Mouse (Mus musculus) G1E (cell line): ENCODE measurements around the gene Mroh2a. TPM values are rescaled to one million over a fixed set of nuclear protein-coding genes. Genes with fewer than 3 reads are reported as not detected.

Source experiments
- ATAC-seq: 2 replicates; pipeline ENCODE4 v1.8.0; 2016; ENCODE audit warnings: mild to moderate bottlenecking; ENCODE audit not compliant: insufficient number of reproducible peaks, poor library complexity, low FRiP score, severe bottlenecking; ENCODE audit errors: extremely low read depth
- DNase-seq: peaks from one replicate; pipeline ENCODE4 v3.0.0; 2012; ENCODE audit warnings: low spot score
- H3K27me3 ChIP-seq: 2 replicates; pipeline ENCODE4 v1.6.1; 2012; ENCODE audit warnings: mild to moderate bottlenecking, low read length, inconsistent platforms; ENCODE audit not compliant: insufficient read depth
- H3K36me3 ChIP-seq: replicated peaks from 2 replicates; pipeline ENCODE3; 2012; ENCODE audit warnings: mild to moderate bottlenecking, inconsistent platforms
- H3K4me1 ChIP-seq: 2 replicates; pipeline ENCODE4 v1.6.1; 2012; ENCODE audit warnings: low read depth, low read length, inconsistent platforms, mixed read lengths; ENCODE audit not compliant: insufficient read depth
- H3K4me3 ChIP-seq: 2 replicates; pipeline ENCODE4 v1.5.1; 2012; ENCODE audit warnings: low read depth, mild to moderate bottlenecking, inconsistent platforms, low read length, moderate library complexity, mixed read lengths
- H3K9me3 ChIP-seq: replicated peaks from 2 replicates; pipeline ENCODE4 v1.6.1; 2012; ENCODE audit warnings: inconsistent platforms
- CTCF ChIP-seq: IDR thresholded peaks from 2 replicates; pipeline ENCODE4 v1.5.1; 2012; ENCODE audit warnings: low read depth, low read length, inconsistent platforms, mixed read lengths
- GATA1 ChIP-seq: IDR thresholded peaks from 2 replicates; pipeline ENCODE4 v1.6.1; 2012; ENCODE audit warnings: borderline replicate concordance, low read length, inconsistent platforms, mixed read lengths
- GATA2 ChIP-seq: IDR thresholded peaks from 2 replicates; pipeline ENCODE4 v1.6.1; 2012; ENCODE audit warnings: low read depth, low read length, inconsistent platforms, borderline replicate concordance
- POLR2AphosphoS5 ChIP-seq: IDR thresholded peaks from 2 replicates; pipeline ENCODE4 v1.6.1; 2012; ENCODE audit warnings: low read depth, low read length, inconsistent platforms; ENCODE audit not compliant: insufficient replicate concordance
- TAL1 ChIP-seq: conservative IDR thresholded peaks from 2 replicates; pipeline ENCODE4 v1.6.1; 2012; ENCODE audit warnings: low read depth, low read length, inconsistent platforms, mixed read lengths
- polyA plus RNA-seq: library from polyadenylated mRNA; stranded (reverse); fragments of >175 nt; gene quantifications from 2 replicates; pipeline ENCODE4 v1.2.3, GENCODE M21; 2012
- total RNA-seq, 2 experiments: library from RNA; stranded (forward) in 1 of 2; stranded (reverse) in 1 of 2; fragments of 200-1000 nt in 1 of 2; fragments of >200 nt in 1 of 2; fragmentation: Nextera tagmentation in 1 of 2; gene quantifications; 2 replicates each; pipeline ENCODE4 v1.2.3; 2014 to 2017

The Mroh2a gene
- total and polyA plus RNA-seq, 3 experiments = 0.49 TPM; not detected in 2

GRCm38 (mm10) chr1:88302057-88302740, 75.4 kb downstream of the Mroh2a start:
- H3K9me3 ChIP-seq = no peaks in the 10 kb centered on the region
- TF ChIP-seq GATA2 = no peak
- TF ChIP-seq CTCF = no peak
- TF ChIP-seq GATA1 = no peak
- no peak for TF ChIP-seq POLR2AphosphoS5
- no peak for TF ChIP-seq TAL1
- no peak overlapping the region for H3K4me3 ChIP-seq
- no peak for DNase-seq
- peaks cover 3% of the 10 kb centered on the region; the same call in 1 of the 2 replicates for H3K27me3 ChIP-seq
- H3K4me1 ChIP-seq = no peaks in the 10 kb centered on the region
- no peak for ATAC-seq
- H3K36me3 ChIP-seq = no peaks in the 10 kb centered on the region

GRCm38 (mm10) chr1:88303762-88304161, 77.0 kb downstream of the Mroh2a start:
- ATAC-seq = no peak
- no peak for TF ChIP-seq POLR2AphosphoS5
- TF ChIP-seq GATA2 = no peak
- TF ChIP-seq CTCF = no peak
- TF ChIP-seq TAL1 = no peak
- no peak for TF ChIP-seq GATA1
- peaks cover 3% of the 10 kb centered on the region; the same call in 1 of the 2 replicates for H3K27me3 ChIP-seq
- DNase-seq = no peak
- H3K4me3 ChIP-seq = no peak overlapping the region
- H3K36me3 ChIP-seq = no peaks in the 10 kb centered on the region
- no peaks in the 10 kb centered on the region for H3K4me1 ChIP-seq
- no peaks in the 10 kb centered on the region for H3K9me3 ChIP-seq

GRCm38 (mm10) chr1:88304261-88304985, 77.6 kb downstream of the Mroh2a start:
- Histone ChIP-seq H3K4me3 (no peak overlapping the region), H3K27me3 (peaks cover 3% of the 10 kb centered on the region; the same call in 1 of the 2 replicates), H3K9me3 (no peaks in the 10 kb centered on the region), H3K4me1 (no peaks in the 10 kb centered on the region), H3K36me3 (no peaks in the 10 kb centered on the region)
- no peak for DNase-seq
- TF ChIP-seq TAL1 = no peak
- TF ChIP-seq POLR2AphosphoS5 = no peak
- TF ChIP-seq CTCF = no peak
- no peak for TF ChIP-seq GATA1
- ATAC-seq = no peak

GRCm38 (mm10) chr1:88305018-88305795, 78.4 kb downstream of the Mroh2a start:
- TF ChIP-seq CTCF = no peak
- no peak for TF ChIP-seq GATA2
- TF ChIP-seq TAL1 = no peak
- TF ChIP-seq POLR2AphosphoS5 = no peak
- no peak for TF ChIP-seq GATA1
- peaks cover 3% of the 10 kb centered on the region; the same call in 1 of the 2 replicates for H3K27me3 ChIP-seq
- no peaks in the 10 kb centered on the region for H3K36me3 ChIP-seq
- ATAC-seq (no peak), DNase-seq (no peak)
- H3K4me3 ChIP-seq = no peak overlapping the region
- H3K9me3 ChIP-seq = no peaks in the 10 kb centered on the region
- H3K4me1 ChIP-seq = no peaks in the 10 kb centered on the region

- Histone ChIP-seq H3K9me3 (no peaks in the 10 kb centered on the region), H3K27me3 (peaks cover 3% of the 10 kb centered on the region; the same call in 1 of the 2 replicates), H3K4me3 (no peak overlapping the region), H3K36me3 (no peaks in the 10 kb centered on the region), H3K4me1 (no peaks in the 10 kb centered on the region)
- no peak for DNase-seq
- TF ChIP-seq GATA1 (no peak), POLR2AphosphoS5 (no peak), TAL1 (no peak), CTCF (no peak), GATA2 (no peak)
- no peak for ATAC-seq
These were observed 79.8 kb downstream of the Mroh2a start for GRCm38 (mm10) chr1:88306543-88306942.

- no peak for ATAC-seq
- peaks cover 3% of the 10 kb centered on the region; the same call in 1 of the 2 replicates for H3K27me3 ChIP-seq
- no peak for DNase-seq
- TF ChIP-seq GATA1 = no peak
- TF ChIP-seq CTCF = no peak
- TF ChIP-seq GATA2 = no peak
- no peak for TF ChIP-seq TAL1
- no peak for TF ChIP-seq POLR2AphosphoS5
- no peaks in the 10 kb centered on the region for H3K9me3 ChIP-seq
- H3K36me3 ChIP-seq = no peaks in the 10 kb centered on the region
- H3K4me3 ChIP-seq = no peak overlapping the region
- no peaks in the 10 kb centered on the region for H3K4me1 ChIP-seq
These were observed 80.4 kb downstream of the Mroh2a start for GRCm38 (mm10) chr1:88307180-88307579.
